Mouse (Mus musculus) hindbrain, embryonic 13.5 days (tissue): ENCODE data around the gene Sorbs1. TPM values are rescaled to one million over a fixed set of nuclear protein-coding genes. Genes with fewer than 3 reads are reported as not detected.

ENCODE experiments used
- ATAC-seq: fragments of 200-750 bp; cut with Nextera tagmentation; 2 replicates; pipeline ENCODE4 v1.8.0; 2017; ENCODE audit warnings: moderate TSS enrichment; ENCODE audit not compliant: low FRiP score
- H3K27ac ChIP-seq: fragments of 300-500 bp; sonication (generic); 2 replicates; pipeline ENCODE4 v1.5.1; 2015; ENCODE audit warnings: inconsistent platforms, mild to moderate bottlenecking, moderate library complexity
- H3K27me3 ChIP-seq: fragments of 300-500 bp; sonication (generic); 2 replicates; pipeline ENCODE4 v1.6.1; 2015; ENCODE audit warnings: mild to moderate bottlenecking, inconsistent platforms
- H3K36me3 ChIP-seq: fragments of 300-500 bp; sonication (generic); 2 replicates; pipeline ENCODE4 v1.6.1; 2015; ENCODE audit warnings: mild to moderate bottlenecking, inconsistent platforms
- H3K4me1 ChIP-seq: fragments of 300-500 bp; sonication (generic); replicated peaks from 2 replicates; pipeline ENCODE4 v1.6.1; 2015; ENCODE audit warnings: inconsistent platforms
- H3K4me2 ChIP-seq: fragments of 300-500 bp; sonication (generic); 2 replicates; pipeline ENCODE4 v1.6.1; 2015; ENCODE audit warnings: inconsistent platforms, mild to moderate bottlenecking, moderate library complexity
- H3K4me3 ChIP-seq: fragments of 300-500 bp; sonication (generic); 2 replicates; pipeline ENCODE4 v1.5.1; 2015; ENCODE audit warnings: mild to moderate bottlenecking, inconsistent platforms
- H3K9ac ChIP-seq: fragments of 300-500 bp; sonication (generic); 2 replicates; pipeline ENCODE4 v1.6.1; 2015; ENCODE audit warnings: mild to moderate bottlenecking, inconsistent platforms
- H3K9me3 ChIP-seq: fragments of 300-500 bp; sonication (generic); 2 replicates; pipeline ENCODE4 v1.6.1; 2016; ENCODE audit warnings: inconsistent platforms
- WGBS: fragments of 180-500 bp; shearing (Covaris S2); methylation state at CpG from one replicate; pipeline ENCODE4 v1.1.7; 2015; 5-methylcytosine and 5-hydroxymethylcytosine counted together
- polyA plus RNA-seq: library from polyadenylated mRNA; unstranded; fragments of >200 nt; fragmentation: Nextera tagmentation; extraction: Ambion mirVana; gene quantifications from 2 replicates; pipeline ENCODE4 v1.2.1, GENCODE M21; 2015

Gene Sorbs1
- polyA plus RNA-seq, 1 experiment from 2014 or later: 100 TPM

DNA sequence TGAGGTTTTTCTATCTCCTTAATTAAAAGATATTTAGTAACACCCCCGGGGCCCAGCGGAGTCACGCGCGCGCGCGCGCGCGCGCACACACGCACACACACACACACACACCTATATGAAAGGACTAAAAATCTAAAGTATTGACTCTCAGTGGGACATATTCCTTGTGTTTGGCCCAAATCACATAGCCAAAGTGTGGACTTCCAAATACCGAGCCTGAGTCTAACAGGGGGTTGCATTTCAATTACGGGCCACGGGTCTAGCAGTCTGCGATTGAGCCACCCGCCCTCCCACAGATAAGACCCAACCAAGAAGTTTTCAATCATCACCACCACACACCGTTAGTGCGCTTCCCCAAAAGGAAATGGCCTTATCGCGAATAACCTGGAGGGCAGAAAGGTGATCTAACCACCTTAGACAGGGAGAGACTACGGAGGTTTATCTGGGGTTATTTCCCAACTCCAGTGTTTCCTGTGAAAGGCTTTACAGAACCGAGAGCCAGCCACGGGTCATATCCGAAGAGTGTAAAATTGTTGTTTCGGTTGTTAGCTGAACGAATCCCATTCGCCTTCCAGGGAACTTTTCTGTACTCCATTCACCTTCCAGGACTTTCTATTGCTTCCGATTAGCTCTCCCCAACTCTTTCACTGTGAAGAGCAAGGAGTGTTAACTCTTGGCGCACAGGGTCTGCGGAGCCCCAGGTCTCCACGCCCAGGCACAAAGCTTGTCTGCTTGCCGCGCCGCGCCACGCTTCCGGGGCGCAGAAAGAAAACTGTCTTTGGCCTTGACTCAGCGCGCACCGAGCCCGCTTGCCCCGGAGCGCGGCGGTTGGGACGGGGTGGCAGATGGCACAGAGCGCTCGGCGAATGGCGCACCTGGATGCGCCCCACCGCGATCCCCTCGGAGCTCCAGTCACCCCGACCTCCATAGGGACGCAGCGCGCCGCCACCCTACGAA, 242.9 kb downstream of the Sorbs1 start:
- no peaks in the 10 kb centered on the region for H3K36me3 ChIP-seq
- no peak overlapping the region for H3K27ac ChIP-seq
- H3K4me1 ChIP-seq: peaks cover 16% of the 10 kb centered on the region
- peak overlapping the region; percentile 97 for H3K4me2 ChIP-seq
- ATAC-seq: peak; percentile 67
- peaks cover 41% of the 10 kb centered on the region for H3K27me3 ChIP-seq
- 6% methylated on average over 63 of the region's 63 CpGs for WGBS
- H3K9ac ChIP-seq: peak overlapping the region; percentile 68
- peak overlapping the region; percentile 59 for H3K4me3 ChIP-seq
- no peaks in the 10 kb centered on the region for H3K9me3 ChIP-seq

DNA sequence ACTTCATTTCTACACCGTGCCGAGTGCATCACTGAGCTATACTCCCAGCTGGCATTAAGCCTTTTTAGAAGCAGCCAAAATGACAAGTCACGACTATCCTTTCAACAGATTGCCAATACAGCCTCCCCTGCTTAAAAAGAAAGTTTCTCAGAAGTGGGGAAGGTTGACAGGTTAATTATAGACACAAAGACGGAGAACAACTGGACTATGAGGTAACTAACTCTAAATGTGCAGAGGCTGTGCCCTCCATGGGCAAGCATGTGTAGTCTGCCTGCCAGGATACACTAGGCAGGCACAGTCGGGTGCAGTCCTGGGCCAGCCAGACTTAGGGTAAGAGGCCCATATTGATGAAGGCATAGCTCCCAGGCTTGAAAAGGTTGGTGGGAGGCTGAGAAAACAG, 244.1 kb downstream of the Sorbs1 start:
- H3K27me3 ChIP-seq: peaks cover 41% of the 10 kb centered on the region
- no peaks in the 10 kb centered on the region for H3K36me3 ChIP-seq
- H3K4me2 ChIP-seq: no peak overlapping the region
- peaks cover 16% of the 10 kb centered on the region for H3K4me1 ChIP-seq
- ATAC-seq: no peak
- H3K9me3 ChIP-seq: no peaks in the 10 kb centered on the region
- 77% methylated on average over 5 of the region's 5 CpGs for WGBS
- no peak overlapping the region for H3K27ac ChIP-seq
- H3K9ac ChIP-seq: no peak overlapping the region
- H3K4me3 ChIP-seq: no peak overlapping the region

DNA sequence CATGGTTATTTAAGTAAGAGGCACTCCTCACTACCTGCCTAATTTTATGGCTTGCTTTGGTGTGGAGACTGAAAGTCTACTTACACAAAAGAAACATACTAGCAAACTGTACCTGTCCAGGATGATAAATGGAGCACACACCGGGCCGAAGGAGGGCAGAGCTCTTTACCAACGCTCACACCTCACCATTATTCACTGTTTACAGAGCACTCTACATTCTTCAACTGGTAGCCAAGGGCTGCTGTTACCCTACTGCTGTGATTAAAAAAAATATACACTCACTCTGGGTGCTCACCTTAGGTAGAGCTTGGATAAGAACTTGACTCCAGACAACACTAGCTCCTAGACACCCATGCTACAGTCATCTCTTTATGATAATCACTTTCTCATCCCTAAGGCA, 245.1 kb downstream of the Sorbs1 start:
- no peak overlapping the region for H3K9ac ChIP-seq
- H3K27ac ChIP-seq: no peak overlapping the region
- no peak for ATAC-seq
- no peak overlapping the region for H3K4me3 ChIP-seq
- H3K9me3 ChIP-seq: no peaks in the 10 kb centered on the region
- H3K4me1 ChIP-seq: peaks cover 16% of the 10 kb centered on the region
- 83% methylated on average over 3 of the region's 3 CpGs for WGBS
- peaks cover 41% of the 10 kb centered on the region for H3K27me3 ChIP-seq
- no peaks in the 10 kb centered on the region for H3K36me3 ChIP-seq
- H3K4me2 ChIP-seq: no peak overlapping the region

DNA sequence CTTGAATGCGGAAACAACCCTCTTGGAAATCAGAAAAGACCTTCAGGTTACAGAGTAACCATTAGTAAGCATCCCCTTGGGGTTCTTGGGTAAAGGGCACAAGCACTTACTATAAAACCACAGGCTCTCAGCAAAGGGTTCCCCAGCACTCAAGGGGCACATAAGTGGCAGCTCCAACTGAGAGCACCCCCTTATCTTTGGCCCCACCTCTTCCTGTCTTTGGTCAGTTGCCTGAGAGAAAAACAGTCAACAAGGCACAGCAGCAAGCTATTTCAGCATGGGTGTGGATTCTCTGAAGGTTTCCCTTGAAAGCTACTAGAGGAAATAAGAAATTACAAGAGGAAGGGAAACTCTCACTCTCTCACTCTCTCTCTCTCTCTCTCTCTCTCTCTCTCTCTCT, 246.2 kb downstream of the Sorbs1 start:
- H3K27me3 ChIP-seq: peaks cover 31% of the 10 kb centered on the region
- H3K27ac ChIP-seq: no peak overlapping the region
- no peak overlapping the region for H3K4me3 ChIP-seq
- WGBS: 88% methylated on average over 1 of the region's 1 CpGs
- H3K4me1 ChIP-seq: peaks cover 16% of the 10 kb centered on the region
- no peaks in the 10 kb centered on the region for H3K36me3 ChIP-seq
- H3K9ac ChIP-seq: no peak overlapping the region
- no peak overlapping the region for H3K4me2 ChIP-seq
- no peaks in the 10 kb centered on the region for H3K9me3 ChIP-seq
- ATAC-seq: no peak

DNA sequence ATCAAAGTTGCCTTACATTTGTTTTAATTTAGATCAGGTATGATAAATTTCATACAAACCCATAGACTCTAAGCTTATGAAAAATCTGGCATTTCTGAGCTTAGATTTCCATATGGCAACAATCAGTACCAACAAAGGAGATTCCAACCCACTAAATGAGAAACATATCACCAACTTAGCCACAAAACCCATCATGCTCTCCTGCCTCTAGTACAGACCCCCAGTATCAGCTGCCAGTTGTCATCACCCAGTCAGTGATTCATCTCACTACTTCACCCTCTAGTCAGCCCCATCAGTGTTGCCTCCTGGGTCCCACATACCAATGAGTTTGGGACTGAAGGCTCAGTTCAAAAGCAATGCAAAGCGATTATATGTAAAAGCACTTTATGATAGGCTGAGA, 254.1 kb downstream of the Sorbs1 start:
- WGBS: 100% methylated on average over 1 of the region's 1 CpGs
- ATAC-seq: no peak
- Histone ChIP-seq H3K36me3 (no peaks in the 10 kb centered on the region), H3K4me1 (no peaks in the 10 kb centered on the region), H3K27ac (no peak overlapping the region), H3K4me2 (no peak overlapping the region), H3K9ac (no peak overlapping the region), H3K9me3 (no peaks in the 10 kb centered on the region), H3K27me3 (no peaks in the 10 kb centered on the region), H3K4me3 (no peak overlapping the region)

DNA sequence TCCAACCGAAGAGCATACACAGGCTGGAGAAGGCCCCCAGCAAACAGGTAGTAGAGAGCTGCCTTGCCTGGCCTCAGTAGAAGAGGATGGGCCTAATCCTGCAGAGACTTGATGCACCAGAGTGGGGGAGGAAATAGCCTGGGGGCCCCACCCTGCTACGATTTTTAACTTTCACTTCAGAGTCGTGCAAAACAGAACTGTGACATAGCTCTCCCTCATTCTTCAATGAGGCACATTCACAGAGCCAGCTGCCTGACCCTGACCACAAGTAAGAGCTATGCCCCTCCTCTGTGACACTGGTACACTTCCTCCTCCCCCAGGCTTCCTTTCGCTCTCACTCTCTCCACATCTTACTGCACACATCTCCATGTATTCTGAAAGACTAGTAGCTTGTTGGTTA, 256.2 kb downstream of the Sorbs1 start:
- ATAC-seq: no peak

DNA sequence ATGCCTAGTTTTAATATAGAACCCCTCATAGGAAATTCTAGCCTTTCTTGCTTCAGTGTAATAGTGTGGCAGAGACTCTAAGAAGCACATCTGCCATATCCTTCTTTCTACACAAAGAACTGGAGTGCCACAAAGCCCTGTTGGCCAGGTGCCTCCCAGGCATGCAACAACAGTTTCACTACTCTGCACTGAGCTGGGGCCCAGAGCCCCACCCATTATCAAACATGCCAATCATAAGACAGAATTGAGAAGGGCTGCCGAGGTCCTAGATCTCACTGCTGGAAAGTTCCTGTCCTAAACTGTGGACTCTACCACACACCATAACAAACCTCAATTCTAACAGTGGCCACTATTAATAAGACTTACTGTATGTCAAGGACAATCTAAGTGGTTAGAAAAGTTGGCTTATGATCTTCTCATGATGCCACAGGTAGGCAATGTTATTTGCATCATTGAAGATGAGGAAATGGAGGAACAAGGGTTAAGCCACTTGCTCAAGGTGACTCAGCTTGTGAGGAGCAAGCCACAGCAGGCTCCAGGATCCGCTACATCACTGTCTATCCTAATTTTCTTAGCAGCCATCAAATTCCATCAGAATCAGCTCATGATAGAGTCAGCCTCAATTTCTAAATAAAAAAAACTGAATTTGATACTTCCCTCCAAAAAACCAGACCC, 257.1 kb downstream of the Sorbs1 start:
- H3K27me3 ChIP-seq: no peaks in the 10 kb centered on the region
- no peaks in the 10 kb centered on the region for H3K9me3 ChIP-seq
- no peaks in the 10 kb centered on the region for H3K4me1 ChIP-seq
- H3K4me2 ChIP-seq: no peak overlapping the region
- H3K4me3 ChIP-seq: no peak overlapping the region
- no peak overlapping the region for H3K9ac ChIP-seq
- ATAC-seq: no peak
- H3K27ac ChIP-seq: no peak overlapping the region
- H3K36me3 ChIP-seq: no peaks in the 10 kb centered on the region
- whole genome bisulfite sequencing: 77% methylated on average over 2 of the region's 2 CpGs

More for the DNA sequence above, 256.2 kb downstream of the Sorbs1 start:
- Histone ChIP-seq H3K36me3 (no peaks in the 10 kb centered on the region), H3K9ac (no peak overlapping the region), H3K4me3 (no peak overlapping the region), H3K27ac (no peak overlapping the region), H3K27me3 (no peaks in the 10 kb centered on the region), H3K4me1 (no peaks in the 10 kb centered on the region), H3K9me3 (no peaks in the 10 kb centered on the region), H3K4me2 (no peak overlapping the region)
- WGBS: 70% methylated on average over 4 of the region's 4 CpGs

DNA sequence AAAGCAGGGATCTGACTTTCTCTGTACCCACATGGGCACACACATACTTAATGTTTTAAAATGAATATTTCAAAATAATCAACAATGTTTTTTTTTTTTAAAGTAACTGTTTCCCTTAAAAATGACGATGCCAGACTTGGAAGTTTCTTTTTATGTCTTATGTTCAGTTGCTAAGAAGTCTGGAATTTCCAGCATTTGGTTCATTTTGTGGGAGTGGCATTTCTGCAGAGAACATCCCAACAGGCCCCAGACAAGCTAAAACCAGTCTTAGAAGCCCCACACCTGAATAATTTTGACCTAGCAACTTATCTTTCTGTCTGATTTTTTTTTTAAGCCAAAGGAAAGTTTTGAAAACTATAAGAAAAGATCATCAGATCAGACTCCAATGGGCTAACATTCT, 258.0 kb downstream of the Sorbs1 start:
- H3K9ac ChIP-seq: no peak overlapping the region
- 90% methylated on average over 1 of the region's 1 CpGs for WGBS
- H3K27ac ChIP-seq: no peak overlapping the region
- H3K9me3 ChIP-seq: no peaks in the 10 kb centered on the region
- no peaks in the 10 kb centered on the region for H3K36me3 ChIP-seq
- no peaks in the 10 kb centered on the region for H3K4me1 ChIP-seq
- no peaks in the 10 kb centered on the region for H3K27me3 ChIP-seq
- ATAC-seq: no peak
- H3K4me3 ChIP-seq: no peak overlapping the region
- H3K4me2 ChIP-seq: no peak overlapping the region

DNA sequence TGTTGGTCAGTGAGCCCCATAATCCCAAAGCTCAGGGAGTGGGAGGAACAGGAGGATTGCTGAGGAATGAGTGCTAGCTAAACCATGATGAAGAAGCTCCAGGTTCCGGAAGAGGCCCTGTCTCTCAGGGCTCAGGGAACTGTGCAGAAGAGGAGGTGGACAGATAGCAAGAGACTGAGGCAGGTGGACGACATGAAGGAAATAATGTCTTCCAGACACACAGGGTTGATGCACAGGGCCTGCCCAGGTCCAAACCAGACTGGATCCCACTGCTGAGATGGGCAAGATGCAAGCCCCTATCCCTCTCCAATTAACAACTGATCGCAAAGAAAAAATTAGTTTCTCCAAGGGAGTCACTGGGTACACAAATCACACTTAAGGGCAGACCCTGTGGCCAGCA, 258.8 kb downstream of the Sorbs1 start:
- Histone ChIP-seq H3K4me2 (no peak overlapping the region), H3K9me3 (no peaks in the 10 kb centered on the region), H3K27ac (no peak overlapping the region), H3K4me1 (no peaks in the 10 kb centered on the region), H3K27me3 (no peaks in the 10 kb centered on the region), H3K4me3 (no peak overlapping the region), H3K36me3 (no peaks in the 10 kb centered on the region), H3K9ac (no peak overlapping the region)
- WGBS: 91% methylated on average over 3 of the region's 3 CpGs
- no peak for ATAC-seq

DNA sequence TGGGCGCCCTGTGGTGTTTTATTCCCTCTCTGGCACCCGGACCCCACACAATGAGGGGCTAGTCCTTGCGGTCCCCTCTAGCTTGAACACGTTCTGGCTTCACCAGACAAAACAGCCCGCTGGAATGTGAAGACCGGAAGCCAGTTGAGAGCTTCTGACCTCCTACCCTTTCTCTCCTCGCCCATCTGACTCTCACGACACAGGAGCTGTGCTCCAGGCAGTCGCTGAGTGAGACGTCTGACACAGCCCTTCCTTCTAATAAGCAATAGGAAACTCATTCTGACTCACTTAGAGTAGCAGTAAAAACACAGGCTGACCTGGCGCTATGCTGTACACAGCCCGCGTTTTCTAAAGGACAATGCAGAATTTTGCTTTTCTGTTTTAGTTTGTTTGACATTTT, 259.8 kb downstream of the Sorbs1 start:
- Histone ChIP-seq H3K9me3 (no peaks in the 10 kb centered on the region), H3K9ac (no peak overlapping the region), H3K4me3 (no peak overlapping the region), H3K36me3 (no peaks in the 10 kb centered on the region), H3K4me1 (no peaks in the 10 kb centered on the region), H3K4me2 (no peak overlapping the region), H3K27me3 (no peaks in the 10 kb centered on the region), H3K27ac (no peak overlapping the region)
- ATAC-seq: no peak
- WGBS: 62% methylated on average over 13 of the region's 13 CpGs

DNA sequence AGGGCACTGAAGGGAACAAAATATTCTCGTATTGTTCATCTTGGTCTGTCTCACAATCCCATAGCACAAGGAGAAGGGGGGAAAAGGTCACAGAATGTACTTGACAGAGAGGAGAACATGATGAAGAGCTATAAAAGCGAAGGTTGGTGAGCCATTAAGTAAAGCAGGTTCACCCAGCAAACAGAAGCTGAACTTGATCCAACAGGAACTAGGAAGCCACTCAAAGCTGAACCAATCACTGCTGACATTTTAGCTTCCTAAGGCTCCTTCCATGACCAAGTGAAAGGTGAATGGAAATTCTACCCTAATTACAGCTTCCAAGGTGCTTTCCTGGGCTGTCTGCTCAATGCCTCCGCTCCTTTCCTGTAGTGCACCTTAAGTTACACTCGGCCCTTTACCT, 262.5 kb downstream of the Sorbs1 start:
- WGBS: 82% methylated on average over 4 of the region's 4 CpGs

DNA sequence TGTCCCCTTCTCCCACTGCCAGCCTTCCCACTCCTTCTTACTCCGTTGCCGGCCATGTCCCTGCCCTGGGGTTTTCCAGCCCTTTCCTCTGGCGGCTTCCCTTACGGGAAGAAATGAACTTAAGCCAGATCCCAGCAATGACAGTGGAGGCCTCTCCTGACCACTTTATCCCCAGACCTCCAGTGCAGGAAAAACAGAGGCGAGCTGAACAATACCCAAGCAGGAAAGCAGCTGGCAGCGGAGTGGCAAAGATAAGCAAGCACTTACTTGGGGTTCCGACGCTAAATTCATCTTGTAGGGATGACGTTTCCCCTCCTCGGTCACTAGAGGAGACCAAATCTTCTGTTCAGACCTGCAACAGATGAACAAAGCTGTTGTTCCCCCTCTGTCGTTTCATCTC, 264.2 kb downstream of the Sorbs1 start:
- no peak overlapping the region for H3K27ac ChIP-seq
- no peaks in the 10 kb centered on the region for H3K27me3 ChIP-seq
- no peak overlapping the region for H3K4me2 ChIP-seq
- no peak overlapping the region for H3K4me3 ChIP-seq
- WGBS: 88% methylated on average over 11 of the region's 11 CpGs
- ATAC-seq: no peak
- H3K36me3 ChIP-seq: no peaks in the 10 kb centered on the region
- H3K9ac ChIP-seq: no peak overlapping the region
- H3K9me3 ChIP-seq: no peaks in the 10 kb centered on the region
- no peaks in the 10 kb centered on the region for H3K4me1 ChIP-seq

More for the DNA sequence above, 262.5 kb downstream of the Sorbs1 start:
- no peaks in the 10 kb centered on the region for H3K36me3 ChIP-seq
- H3K4me1 ChIP-seq: no peaks in the 10 kb centered on the region
- H3K27me3 ChIP-seq: no peaks in the 10 kb centered on the region
- no peak overlapping the region for H3K27ac ChIP-seq
- H3K9ac ChIP-seq: no peak overlapping the region
- H3K4me2 ChIP-seq: no peak overlapping the region
- H3K4me3 ChIP-seq: no peak overlapping the region
- no peak for ATAC-seq
- H3K9me3 ChIP-seq: no peaks in the 10 kb centered on the region

DNA sequence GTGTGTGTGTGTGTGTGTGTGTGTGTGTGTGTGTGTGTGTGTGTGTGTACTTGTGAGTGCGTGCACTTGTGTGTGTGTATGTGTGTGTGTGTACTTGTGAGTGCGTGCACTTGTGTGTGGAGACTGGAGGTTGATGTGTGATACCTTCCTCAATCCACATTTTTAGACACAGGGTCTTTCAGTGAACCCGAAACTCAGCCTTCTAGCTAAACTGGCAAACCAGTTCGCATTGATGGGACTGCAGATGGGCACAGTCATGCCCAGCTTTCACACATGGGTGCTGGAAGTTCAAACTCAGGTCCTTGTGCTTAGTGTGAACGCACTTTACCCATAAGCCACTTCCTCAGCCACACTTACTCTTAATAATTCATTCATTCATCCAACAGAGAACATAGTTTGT, 265.1 kb downstream of the Sorbs1 start:
- H3K4me2 ChIP-seq: no peak overlapping the region
- ATAC-seq: no peak
- H3K9ac ChIP-seq: no peak overlapping the region
- H3K4me1 ChIP-seq: no peaks in the 10 kb centered on the region
- no peaks in the 10 kb centered on the region for H3K36me3 ChIP-seq
- no peak overlapping the region for H3K4me3 ChIP-seq
- H3K9me3 ChIP-seq: no peaks in the 10 kb centered on the region
- H3K27me3 ChIP-seq: no peaks in the 10 kb centered on the region
- no peak overlapping the region for H3K27ac ChIP-seq
- WGBS: 94% methylated on average over 5 of the region's 5 CpGs
